Mouse (Mus musculus): Measurements from ENCODE around the gene Ppa1. TPM values are rescaled to one million over a fixed set of nuclear protein-coding genes. Genes with fewer than 3 reads are reported as not detected.

Ppa1 gene
- total RNA-seq (2023): 10 to 100 TPM; 11.8 to 12.4 TPM

DNA sequence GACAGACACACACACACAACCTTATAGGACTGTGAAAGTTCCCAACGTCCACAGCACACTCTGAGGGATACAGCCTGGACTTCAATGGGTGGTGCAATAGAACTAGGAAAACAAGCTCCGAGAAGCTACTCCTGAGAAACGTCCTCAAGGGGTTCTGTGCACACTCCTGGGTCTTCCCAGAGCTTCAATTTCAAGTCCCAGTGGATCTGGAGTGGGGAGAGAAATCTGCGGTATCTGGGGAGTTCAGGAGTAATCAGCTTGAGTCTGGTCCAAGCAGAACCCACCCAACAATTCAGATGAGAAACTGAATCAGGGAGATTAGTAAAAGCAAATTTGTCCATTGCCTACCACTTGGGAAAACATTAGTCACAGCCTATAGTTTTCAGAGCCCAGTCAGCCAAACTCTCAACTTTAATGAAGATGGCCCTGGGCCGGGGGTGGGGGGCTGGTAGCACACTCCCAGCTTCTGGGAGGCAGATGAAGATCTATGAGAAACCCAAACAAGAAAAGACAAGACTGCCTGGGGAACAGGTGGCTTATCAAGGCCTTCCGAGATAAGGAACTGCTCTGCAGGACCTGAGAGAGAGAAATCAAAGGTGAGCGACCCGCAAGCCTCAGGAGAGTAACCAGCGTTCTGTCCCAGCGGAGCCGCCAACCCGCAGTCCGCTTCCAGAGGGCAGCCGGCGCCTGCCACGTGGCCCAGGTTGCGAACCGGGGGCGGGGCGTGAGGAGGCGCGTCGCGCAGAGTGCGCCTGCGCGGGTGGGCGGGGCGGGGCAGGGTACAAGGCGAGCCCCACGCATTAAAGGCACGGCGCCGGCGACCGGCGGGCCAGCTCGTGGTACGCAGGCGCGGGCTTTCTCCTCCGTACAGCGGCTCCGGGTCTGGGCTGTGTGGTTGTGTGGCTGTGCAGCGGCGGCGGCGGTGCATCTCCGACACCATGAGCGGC, at the start of gene Ppa1:
Gene Ppa1 (plus strand): TSS at position 763 of the 947 bp plus-strand sequence.

DNA sequence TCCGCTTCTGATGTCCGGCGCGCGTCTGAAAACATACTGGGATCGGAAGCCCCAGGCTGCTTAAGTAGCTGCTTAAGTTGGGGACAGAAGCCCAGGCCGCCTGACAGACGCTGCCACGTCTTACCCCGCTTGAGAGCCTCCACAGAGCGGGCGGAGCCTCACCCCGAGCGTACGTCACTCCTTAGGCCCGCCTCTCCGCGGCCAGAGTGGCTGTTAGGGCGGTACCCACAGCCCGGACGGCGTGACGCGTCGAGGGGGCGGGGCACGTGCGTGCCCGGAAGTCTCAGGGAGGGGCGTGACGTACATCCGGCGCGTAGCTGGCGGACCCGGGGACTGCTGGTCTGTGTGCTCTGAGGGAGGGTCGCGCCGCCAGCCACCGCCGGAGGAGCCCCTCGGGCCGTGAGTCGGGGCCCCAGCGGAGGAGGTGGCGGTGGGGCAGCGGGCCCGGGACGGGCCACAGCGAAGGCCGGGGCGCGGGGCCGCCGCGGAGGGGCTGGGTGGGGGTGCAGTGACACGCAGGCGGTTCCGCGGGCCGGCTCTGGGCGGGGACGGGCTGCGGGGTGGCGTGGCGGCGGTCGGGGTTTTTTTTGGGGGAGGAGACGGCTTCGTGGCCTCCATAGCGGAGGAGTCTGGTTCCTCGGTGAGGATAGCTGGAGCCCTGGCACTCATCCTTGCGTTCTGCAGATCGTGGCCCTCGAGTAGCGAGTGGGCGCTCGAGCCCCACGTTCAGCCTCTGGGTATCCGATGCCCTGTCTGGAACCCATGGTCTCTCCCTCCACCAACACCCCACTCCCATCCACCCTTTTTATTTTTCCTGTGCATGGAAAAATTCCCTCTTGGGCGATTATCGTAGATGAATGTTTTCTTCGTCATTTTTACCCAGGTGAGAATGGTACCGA, 31.9 kb downstream of the Ppa1 start, which contains the start of gene Sar1a:
Gene Sar1a (plus strand): TSS at position 285 of the 899 bp plus-strand sequence.

DNA sequence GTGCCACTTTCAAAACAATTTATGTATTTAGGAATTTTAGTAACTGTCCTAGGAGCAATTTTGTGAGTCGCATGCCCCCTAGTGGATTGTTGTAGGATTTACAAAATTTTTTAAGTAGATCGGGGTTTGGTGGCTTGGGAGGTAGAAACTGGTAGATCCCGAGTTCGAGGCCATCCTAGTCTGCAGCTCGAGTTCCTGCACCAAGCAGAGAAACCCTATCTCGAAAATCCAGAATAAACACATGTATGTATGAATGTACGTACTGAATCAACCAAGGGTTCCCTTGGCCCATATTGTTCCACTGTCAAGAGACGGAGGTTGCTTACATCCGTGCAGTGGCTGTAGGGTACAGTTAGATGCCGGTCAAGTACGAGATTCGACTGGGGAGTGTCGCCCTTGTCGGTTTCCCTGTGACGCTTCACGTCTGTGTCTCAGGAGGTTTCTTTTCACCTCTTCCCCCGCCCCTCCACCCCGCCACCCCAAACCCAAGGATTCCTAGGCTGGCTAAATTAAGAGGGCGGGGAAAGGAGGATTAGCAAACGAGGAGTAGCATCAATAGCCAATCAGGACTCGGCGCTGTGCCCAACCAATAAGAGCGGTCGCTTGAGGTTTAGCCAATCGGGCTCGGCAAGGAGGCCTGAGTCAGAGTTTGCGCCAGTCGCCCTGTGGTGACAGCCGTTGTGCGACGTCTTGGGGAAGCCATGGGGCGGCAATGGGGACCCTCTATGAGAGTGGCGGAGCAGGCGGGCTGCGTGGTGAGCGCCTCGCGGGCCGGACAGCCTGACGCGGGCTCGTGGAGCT, 46.7 kb downstream of the Ppa1 start, which contains the start of gene Tysnd1:
Gene Tysnd1 (plus strand): TSS at position 645 of the 801 bp plus-strand sequence.

DNA sequence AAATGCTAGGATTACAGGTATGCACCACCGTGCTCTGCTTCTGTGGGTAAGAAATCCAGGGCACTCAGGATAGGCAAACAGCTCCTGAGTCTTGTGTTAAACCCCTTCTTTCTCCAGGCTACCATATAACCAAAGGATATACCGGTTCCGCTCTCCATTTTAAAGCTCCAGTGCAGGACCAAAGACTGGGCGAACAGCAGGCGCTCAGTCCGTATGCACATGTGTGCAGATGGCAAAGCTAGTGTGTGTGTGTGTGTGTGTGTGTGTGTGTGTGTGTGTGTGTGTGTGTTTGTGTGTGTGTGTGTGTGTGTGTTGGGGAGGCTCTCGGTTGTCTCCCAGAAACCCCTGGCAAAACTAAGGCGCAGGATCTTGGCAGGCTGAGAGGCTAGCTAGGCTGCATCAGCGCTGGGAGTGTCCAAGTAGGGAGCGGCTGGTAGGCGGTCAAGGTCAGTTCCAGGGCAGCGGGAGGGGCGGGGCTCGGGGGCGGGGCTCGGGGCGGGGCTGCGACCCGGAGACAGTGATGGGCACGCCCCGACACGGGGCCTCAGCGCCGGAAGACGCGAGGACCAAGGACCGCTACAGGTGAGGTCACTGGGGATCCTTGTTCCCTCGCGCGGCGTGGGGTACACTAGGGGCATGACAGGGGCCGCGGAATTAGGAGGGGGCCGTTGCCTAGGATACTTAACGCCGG, 66.6 kb downstream of the Ppa1 start, which contains the start of gene Aifm2:
Gene Aifm2 (plus strand): TSS at position 493 of the 691 bp plus-strand sequence.

Other genes starting within 250 kb of the Ppa1 start
- not detected for gene Nodal, start 230.6 kb upstream of the Ppa1 start, total RNA-seq (2023)
- 100 to 1,000 TPM; 121 to 131 TPM for gene Eif4ebp2, start 195.9 kb upstream of the Ppa1 start, total RNA-seq (2023)
- 10 to 100 TPM in 1 of 2 experiments, 1 to 10 TPM in 1; 9.6 to 10.6 TPM for gene Lrrc20, start 172.8 kb upstream of the Ppa1 start, total RNA-seq (2023)
- gene Npffr1, start 53.1 kb upstream of the Ppa1 start, total RNA-seq (2023): not detected
- 100 to 1,000 TPM; 123 to 138 TPM for gene Sar1a, start 31.7 kb downstream of the Ppa1 start, total RNA-seq (2023)
- 10 to 100 TPM; 16.8 to 19.0 TPM for gene Tysnd1, start 47.0 kb downstream of the Ppa1 start, total RNA-seq (2023)
- gene Aifm2, start 66.7 kb downstream of the Ppa1 start, total RNA-seq (2023): 10 to 100 TPM; 12.8 to 15.1 TPM
- gene H2afy2, start 135.6 kb downstream of the Ppa1 start, total RNA-seq (2023): 1 to 10 TPM; 1.7 to 2.2 TPM

All from neutrophil, adult 83 days (primary cell).